Mouse (Mus musculus) heart, adult 2 months (tissue): ENCODE results near the gene Fzr1. TPM values are rescaled to one million over a fixed set of nuclear protein-coding genes. Genes with fewer than 3 reads are reported as not detected.

Experiments used
- DNase-seq, 2 experiments: peaks; one replicate each; pipeline ENCODE4 v3.0.0; 2021
- H3K27ac ChIP-seq: fragments of 200-600 bp; 2 replicates; pipeline ENCODE4 v1.8.1; 2022
- H3K27me3 ChIP-seq: fragments of 200-500 bp; 2 replicates; pipeline ENCODE4 v1.6.1; 2012; ENCODE audit warnings: mild to moderate bottlenecking, low read length, inconsistent platforms, mixed read lengths; ENCODE audit not compliant: control insufficient read depth, insufficient read depth
- H3K36me3 ChIP-seq: fragments of 200-500 bp; 2 replicates; pipeline ENCODE4 v1.6.1; 2012; ENCODE audit warnings: low read length, inconsistent platforms; ENCODE audit not compliant: control insufficient read depth, insufficient read depth
- H3K4me1 ChIP-seq: fragments of 200-500 bp; 2 replicates; pipeline ENCODE4 v1.6.1; 2011; ENCODE audit warnings: low read length; ENCODE audit not compliant: control insufficient read depth, insufficient read depth
- H3K4me3 ChIP-seq: fragments of 200-600 bp; 2 replicates; pipeline ENCODE4 v1.8.1; 2022
- H3K79me2 ChIP-seq: fragments of 200-500 bp; replicated peaks from 2 replicates; pipeline ENCODE4 v1.6.1; 2012; ENCODE audit warnings: mild to moderate bottlenecking, inconsistent platforms, low read length, moderate library complexity, mixed read lengths; ENCODE audit not compliant: control insufficient read depth, insufficient read depth
- H3K9ac ChIP-seq: fragments of 200-500 bp; 2 replicates; pipeline ENCODE4 v1.6.1; 2012; ENCODE audit warnings: low read depth, mild to moderate bottlenecking, control low read depth, inconsistent platforms, low read length, mixed read lengths
- CTCF ChIP-seq: fragments of 200-600 bp; IDR thresholded peaks from 2 replicates; pipeline ENCODE4 v1.8.1; 2022; ENCODE audit warnings: antibody characterized with exemption, mild to moderate bottlenecking, moderate library complexity
- EP300 ChIP-seq: fragments of 200-500 bp; IDR thresholded peaks from 2 replicates; pipeline ENCODE4 v1.6.1; 2011; ENCODE audit warnings: low read depth, low read length, control low read depth; ENCODE audit not compliant: insufficient read depth
- POLR2A ChIP-seq: fragments of 200-500 bp; IDR thresholded peaks from 2 replicates; pipeline ENCODE4 v1.6.1; 2011; ENCODE audit warnings: mild to moderate bottlenecking, low read depth, low read length, control low read depth; ENCODE audit not compliant: insufficient read depth
- WGBS: fragments of 180-500 bp; shearing (Covaris S2); methylation state at CpG from one replicate; pipeline ENCODE4 v1.1.7; 2018; 5-methylcytosine and 5-hydroxymethylcytosine counted together
- intact Hi-C: fragments of 180-260 bp; cut with DNase I; formaldehyde crosslinking; loops from one replicate; pipeline ENCODE4 v1.15.1; 2025
- polyA plus RNA-seq: library from polyadenylated mRNA; depleted of rRNA; stranded (reverse); fragments of >200 nt; gene quantifications from 2 replicates; pipeline ENCODE4 v1.2.3, GENCODE M21; 2012
- total RNA-seq, 2 experiments: library from RNA; stranded (reverse); gene quantifications; 2 replicates each; pipeline ENCODE4 v1.2.3; 2021

Gene Fzr1
- total and polyA plus RNA-seq, 3 experiments = 29.9 to 49.3 (median 31.5) TPM

GRCm38 (mm10) chr10:81389801-81390677, 11.7 kb upstream of the Fzr1 start:
- Histone ChIP-seq H3K9ac (no peak overlapping the region), H3K27me3 (no peaks in the 10 kb centered on the region), H3K79me2 (no peaks in the 10 kb centered on the region; the same call in 1 of the 2 replicates), H3K4me3 (no peak overlapping the region), H3K36me3 (no peaks in the 10 kb centered on the region), H3K27ac (peak overlapping the region; percentile 6; the same call in 1 of the 2 replicates), H3K4me1 (peaks cover 5% of the 10 kb centered on the region)
- intact Hi-C loops = loop anchor here (1.0 to 2.0 kb wide), 2 partner anchors 15 to 60 kb away; no protein-coding TSS in a partner anchor
- TF ChIP-seq EP300 (peak; percentile 67; the same call in 1 of the 2 replicates), POLR2A (no peak), CTCF (peak; percentile 96)
- WGBS = 56% methylated on average over 23 of the region's 23 CpGs
- peak; percentile 76 to 86 for DNase-seq

GRCm38 (mm10) chr10:81389373-81389772, 11.1 kb upstream of the Fzr1 start:
- H3K36me3 ChIP-seq = no peaks in the 10 kb centered on the region
- TF ChIP-seq EP300 (no peak), POLR2A (no peak), CTCF (no peak)
- no peak overlapping the region for H3K9ac ChIP-seq
- H3K4me3 ChIP-seq = no peak overlapping the region
- intact Hi-C loops = loop anchor here (1.0 kb wide), 1 partner anchor 61 kb away; no protein-coding TSS in a partner anchor
- H3K27me3 ChIP-seq = no peaks in the 10 kb centered on the region
- H3K79me2 ChIP-seq = no peaks in the 10 kb centered on the region; the same call in 1 of the 2 replicates
- peak overlapping the region; percentile 6; the same call in 1 of the 2 replicates for H3K27ac ChIP-seq
- 36% methylated on average over 3 of the region's 3 CpGs for WGBS
- peak in 1 of 2 experiments; percentile 39 for DNase-seq
- peaks cover 8% of the 10 kb centered on the region for H3K4me1 ChIP-seq

DNA sequence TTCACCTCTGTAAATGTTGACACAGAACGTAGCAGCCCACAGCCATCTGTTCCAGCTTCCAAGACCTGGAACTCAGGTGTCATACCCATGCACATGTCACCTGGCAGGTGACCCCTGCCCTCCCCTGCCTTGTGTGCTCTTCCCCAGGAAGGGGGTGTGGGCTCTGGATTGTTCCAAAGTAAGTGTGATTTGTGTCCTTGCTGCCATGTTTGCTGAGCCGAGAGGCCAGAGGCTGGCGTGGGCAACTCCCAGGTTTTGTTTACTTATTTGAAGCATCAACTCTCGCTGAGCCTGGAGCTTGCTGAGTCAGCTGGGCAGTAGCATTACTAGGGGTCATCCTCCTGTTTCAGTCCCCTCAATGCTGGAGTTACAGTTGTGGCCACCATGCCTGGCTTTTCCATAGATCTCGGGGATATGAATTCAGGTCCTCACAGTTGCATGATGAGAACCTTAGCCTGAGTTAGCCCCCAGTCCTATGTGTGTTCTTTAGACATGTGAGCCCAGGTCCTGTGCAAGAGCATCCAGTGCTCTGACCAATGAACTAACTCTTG, 10.3 kb upstream of the Fzr1 start, which contains the start of gene Gm48552:
TSS of gene Gm48552 (plus strand) at position 501 of the 551 bp plus-strand sequence.
- Histone ChIP-seq H3K79me2 (no peaks in the 10 kb centered on the region; the same call in 1 of the 2 replicates), H3K4me3 (no peak within 1 kb of the TSS), H3K4me1 (peaks cover 6% of the 10 kb centered on the region), H3K27me3 (no peaks in the 10 kb centered on the region), H3K9ac (no peak within 1 kb of the TSS), H3K27ac (peak within 1 kb of the TSS; percentile 6; the same call in 1 of the 2 replicates), H3K36me3 (no peaks in the 10 kb centered on the region)
- intact Hi-C loops = loop anchor here (1.0 kb wide), 1 partner anchor 62 kb away; no protein-coding TSS in a partner anchor
- DNase-seq = no peak
- WGBS = 82% methylated on average over 5 of the region's 5 CpGs
- TF ChIP-seq POLR2A = no peak
- TF ChIP-seq EP300 = no peak
- no peak for TF ChIP-seq CTCF

DNA sequence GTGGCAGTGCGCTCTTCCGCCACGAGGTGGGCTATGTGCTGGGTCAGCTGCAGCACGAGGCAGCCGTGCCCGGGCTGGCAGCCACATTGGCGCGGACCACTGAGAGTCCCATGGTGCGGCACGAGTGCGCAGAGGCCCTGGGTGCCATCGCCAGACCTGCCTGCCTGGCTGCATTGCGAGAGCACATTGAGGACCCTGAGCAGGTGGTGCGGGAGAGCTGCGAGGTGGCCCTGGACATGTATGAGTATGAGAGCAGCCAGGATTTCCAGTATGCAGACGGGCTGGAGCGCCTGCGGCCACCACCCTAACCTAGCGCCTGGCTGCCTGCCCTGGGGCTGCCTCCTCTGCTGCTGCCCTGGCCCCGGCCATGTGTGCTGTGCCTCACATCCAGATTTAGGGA, 9.4 kb upstream of the Fzr1 start:
- WGBS = 93% methylated on average over 20 of the region's 20 CpGs
- no peak overlapping the region for H3K27ac ChIP-seq
- no peaks in the 10 kb centered on the region for H3K36me3 ChIP-seq
- H3K27me3 ChIP-seq = no peaks in the 10 kb centered on the region
- peaks cover 6% of the 10 kb centered on the region for H3K4me1 ChIP-seq
- H3K9ac ChIP-seq = no peak overlapping the region
- no peaks in the 10 kb centered on the region; the same call in 1 of the 2 replicates for H3K79me2 ChIP-seq
- no peak for TF ChIP-seq EP300
- no peak for TF ChIP-seq POLR2A
- no peak for TF ChIP-seq CTCF
- intact Hi-C loops = no loop called here
- no peak overlapping the region for H3K4me3 ChIP-seq
- no peak for DNase-seq

- no peaks in the 10 kb centered on the region; the same call in 1 of the 2 replicates for H3K79me2 ChIP-seq
- TF ChIP-seq POLR2A (no peak), CTCF (no peak), EP300 (no peak)
- H3K27ac ChIP-seq = no peak overlapping the region
- no peaks in the 10 kb centered on the region for H3K27me3 ChIP-seq
- no peak for DNase-seq
- no peak overlapping the region for H3K9ac ChIP-seq
- H3K36me3 ChIP-seq = no peaks in the 10 kb centered on the region
- intact Hi-C loops = no loop called here
- no peak overlapping the region for H3K4me3 ChIP-seq
- WGBS = 66% methylated on average over 22 of the region's 22 CpGs
- H3K4me1 ChIP-seq = peaks cover 6% of the 10 kb centered on the region
Observed at GRCm38 (mm10) chr10:81385603-81386306, 7.4 kb upstream of the Fzr1 start.
